Mouse (Mus musculus) forebrain, embryonic 11.5 days (tissue): ENCODE measurements around the gene Xylt1. TPM values are rescaled to one million over a fixed set of nuclear protein-coding genes. Genes with fewer than 3 reads are reported as not detected.

Experiments
- ATAC-seq: fragments of 200-750 bp; cut with Nextera tagmentation; replicated peaks from 2 replicates; pipeline ENCODE4 v1.8.0; 2017; ENCODE audit warnings: moderate TSS enrichment; ENCODE audit not compliant: low FRiP score
- DNase-seq: peaks from one replicate; pipeline ENCODE4 v3.0.0-alpha.2; 2017; ENCODE audit warnings: low spot score
- H3K27ac ChIP-seq: fragments of 300-500 bp; sonication (generic); 2 replicates; pipeline ENCODE4 v1.5.1; 2014; ENCODE audit warnings: low read depth, low read length
- H3K27me3 ChIP-seq: fragments of 300-500 bp; sonication (generic); 2 replicates; pipeline ENCODE4 v1.6.1; 2014; ENCODE audit warnings: mild to moderate bottlenecking, low read length, mixed read lengths; ENCODE audit not compliant: control insufficient read depth, insufficient read depth
- H3K36me3 ChIP-seq: fragments of 300-500 bp; sonication (generic); 2 replicates; pipeline ENCODE4 v1.6.1; 2014; ENCODE audit warnings: mild to moderate bottlenecking, low read length, moderate library complexity, mixed read lengths; ENCODE audit not compliant: control insufficient read depth, insufficient read depth
- H3K4me1 ChIP-seq: fragments of 300-500 bp; sonication (generic); replicated peaks from 2 replicates; pipeline ENCODE4 v1.6.1; 2014; ENCODE audit warnings: low read length, mixed read lengths; ENCODE audit not compliant: control insufficient read depth, insufficient read depth
- H3K4me2 ChIP-seq: fragments of 300-500 bp; sonication (generic); 2 replicates; pipeline ENCODE4 v1.6.1; 2014; ENCODE audit warnings: low read depth, mild to moderate bottlenecking, low read length, moderate library complexity, mixed read lengths; ENCODE audit not compliant: severe bottlenecking
- H3K4me3 ChIP-seq: fragments of 300-500 bp; sonication (generic); 2 replicates; pipeline ENCODE4 v1.5.1; 2014; ENCODE audit warnings: low read depth, low read length
- H3K9ac ChIP-seq: fragments of 300-500 bp; sonication (generic); 2 replicates; pipeline ENCODE4 v1.6.1; 2014; ENCODE audit warnings: low read length
- H3K9me3 ChIP-seq: fragments of 300-500 bp; sonication (generic); 2 replicates; pipeline ENCODE4 v1.6.1; 2016; ENCODE audit warnings: low read length, mixed read lengths; ENCODE audit not compliant: control insufficient read depth
- WGBS: fragments of 180-500 bp; shearing (Covaris S2); extraction: QIAGEN DNeasy Blood & Tissue Kit; methylation state at CpG from one replicate; pipeline ENCODE4 v1.1.7; 2014; 5-methylcytosine and 5-hydroxymethylcytosine counted together
- polyA plus RNA-seq: library from polyadenylated mRNA; unstranded; fragments of >200 nt; fragmentation: Nextera tagmentation; extraction: Ambion mirVana; gene quantifications from 2 replicates; pipeline ENCODE4 v1.2.1, GENCODE M21; 2014

The Xylt1 gene
- polyA plus RNA-seq, 1 experiment from 2014 or later, result 4.6 TPM

- 60% methylated on average over 4 of the region's 4 CpGs for WGBS
- ATAC-seq, result peak; percentile 85
- H3K4me3 ChIP-seq, result no peak overlapping the region
- no peak overlapping the region for H3K27ac ChIP-seq
- H3K9ac ChIP-seq, result no peak overlapping the region
- H3K36me3 ChIP-seq, result no peaks in the 10 kb centered on the region
- no peaks in the 10 kb centered on the region for H3K9me3 ChIP-seq
- no peak overlapping the region for H3K4me2 ChIP-seq
- DNase-seq, result peak; percentile 67
- H3K27me3 ChIP-seq, result no peaks in the 10 kb centered on the region
- peaks cover 6% of the 10 kb centered on the region for H3K4me1 ChIP-seq
Observed at GRCm38 (mm10) chr7:117699343-117699985, 318.7 kb downstream of the Xylt1 start.

GRCm38 (mm10) chr7:117700066-117700465, 319.3 kb downstream of the Xylt1 start:
- peaks cover 6% of the 10 kb centered on the region for H3K4me1 ChIP-seq
- H3K9ac ChIP-seq, result no peak overlapping the region
- H3K27me3 ChIP-seq, result no peaks in the 10 kb centered on the region
- H3K9me3 ChIP-seq, result no peaks in the 10 kb centered on the region
- ATAC-seq (peak; percentile 49; the same call in 1 of the 2 replicates), DNase-seq (no peak)
- no peak overlapping the region for H3K4me3 ChIP-seq
- 70% methylated on average over 6 of the region's 6 CpGs for WGBS
- H3K36me3 ChIP-seq, result no peaks in the 10 kb centered on the region
- H3K4me2 ChIP-seq, result no peak overlapping the region
- peak overlapping the region; percentile 41 for H3K27ac ChIP-seq

DNA sequence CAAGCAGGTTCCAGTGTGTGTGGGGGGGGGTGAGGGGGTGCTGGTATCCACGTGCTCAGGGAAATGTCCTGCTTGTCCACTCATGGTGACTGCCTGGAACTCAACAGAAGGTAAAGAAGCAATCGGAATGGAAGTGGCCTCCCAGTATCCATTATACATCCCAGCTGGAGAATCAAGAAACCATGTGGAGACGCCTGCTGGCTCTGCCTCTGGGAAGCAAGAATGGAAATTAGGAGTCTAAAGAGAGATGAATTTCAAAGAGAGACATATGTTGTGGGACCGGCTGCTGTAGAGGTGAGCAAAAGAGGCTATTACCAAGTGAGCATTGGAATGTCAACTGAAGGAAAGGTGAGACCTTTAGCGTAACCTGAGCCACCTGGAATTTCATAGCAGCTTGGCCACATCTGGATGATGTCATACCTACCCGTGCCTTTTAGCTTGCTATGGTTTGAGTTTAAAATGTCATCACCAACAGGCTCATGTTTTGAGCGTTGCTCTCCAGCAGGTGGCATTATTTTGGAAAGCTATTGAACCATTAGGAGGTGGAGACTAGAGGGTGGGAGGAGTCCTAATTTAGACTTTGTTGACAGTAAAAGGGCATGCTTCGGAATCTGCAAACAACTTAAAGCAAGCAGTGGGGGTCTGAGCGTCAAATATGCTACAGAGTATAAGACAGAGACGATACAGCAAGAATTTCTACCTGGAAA, 329.3 kb downstream of the Xylt1 start:
- DNase-seq (no peak), ATAC-seq (no peak)
- no peak overlapping the region for H3K27ac ChIP-seq
- no peak overlapping the region for H3K9ac ChIP-seq
- H3K9me3 ChIP-seq, result no peaks in the 10 kb centered on the region
- no peaks in the 10 kb centered on the region; the same call in 1 of the 2 replicates for H3K4me1 ChIP-seq
- H3K4me2 ChIP-seq, result no peak overlapping the region
- H3K4me3 ChIP-seq, result no peak overlapping the region
- WGBS, result 59% methylated on average over 10 of the region's 10 CpGs
- no peaks in the 10 kb centered on the region for H3K27me3 ChIP-seq
- H3K36me3 ChIP-seq, result no peaks in the 10 kb centered on the region

DNA sequence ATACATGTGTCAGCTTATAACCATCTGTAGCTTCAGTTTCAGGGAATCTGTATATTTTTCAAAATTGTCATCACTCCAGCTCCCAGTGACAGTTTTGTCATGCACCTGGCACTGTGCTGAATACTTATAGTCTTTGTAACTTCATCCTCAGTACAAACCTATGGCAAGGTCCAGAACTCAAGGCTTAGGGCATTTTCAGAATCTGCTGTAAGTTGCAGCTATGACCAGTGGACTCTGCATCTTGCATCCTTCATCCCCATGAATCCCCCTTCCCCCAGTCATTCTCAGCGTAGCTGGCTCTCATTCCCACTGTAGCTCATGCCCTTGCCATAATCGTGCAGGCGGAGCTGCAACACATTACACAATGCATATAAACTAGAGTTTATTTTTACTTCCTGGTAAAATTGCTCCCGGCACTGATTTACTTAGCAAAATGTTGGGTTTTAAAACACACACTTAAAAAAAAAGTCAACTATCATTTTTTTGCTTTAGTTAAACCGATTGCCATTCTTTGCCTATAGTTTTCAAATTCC, 336.2 kb downstream of the Xylt1 start:
- no peak overlapping the region for H3K4me2 ChIP-seq
- H3K9ac ChIP-seq, result no peak overlapping the region
- no peak overlapping the region for H3K27ac ChIP-seq
- H3K27me3 ChIP-seq, result no peaks in the 10 kb centered on the region
- DNase-seq, result no peak
- WGBS, result 91% methylated on average over 5 of the region's 5 CpGs
- no peak overlapping the region for H3K4me3 ChIP-seq
- H3K4me1 ChIP-seq, result no peaks in the 10 kb centered on the region
- ATAC-seq, result no peak
- H3K9me3 ChIP-seq, result no peaks in the 10 kb centered on the region
- no peaks in the 10 kb centered on the region for H3K36me3 ChIP-seq

DNA sequence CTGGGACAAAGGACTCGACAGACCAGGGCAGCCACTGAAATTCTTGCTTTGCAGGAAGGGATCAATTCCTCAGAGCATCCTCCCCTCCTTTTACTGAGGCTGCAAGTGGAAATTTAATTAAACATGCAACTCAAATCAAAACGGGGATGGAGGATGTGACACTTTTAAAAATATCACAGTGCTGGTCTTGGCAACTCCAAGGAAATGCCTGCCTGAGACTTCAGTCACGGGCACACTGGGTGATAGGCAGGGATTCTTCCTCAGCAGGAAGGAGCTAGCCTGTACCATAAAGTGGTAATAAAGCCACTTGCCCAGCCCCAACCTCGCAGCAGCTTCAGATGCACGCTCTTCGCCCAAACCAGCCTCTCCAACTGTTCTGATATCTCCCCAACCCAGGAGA, 339.6 kb downstream of the Xylt1 start:
- DNase-seq (no peak), ATAC-seq (no peak)
- Histone ChIP-seq H3K27ac (no peak overlapping the region), H3K4me2 (no peak overlapping the region), H3K27me3 (no peaks in the 10 kb centered on the region), H3K36me3 (no peaks in the 10 kb centered on the region), H3K4me1 (no peaks in the 10 kb centered on the region), H3K9me3 (no peaks in the 10 kb centered on the region), H3K4me3 (no peak overlapping the region), H3K9ac (no peak overlapping the region)
- WGBS, result 77% methylated on average over 6 of the region's 6 CpGs
